Mouse (Mus musculus): ENCODE results near the gene Avil.

DNA sequence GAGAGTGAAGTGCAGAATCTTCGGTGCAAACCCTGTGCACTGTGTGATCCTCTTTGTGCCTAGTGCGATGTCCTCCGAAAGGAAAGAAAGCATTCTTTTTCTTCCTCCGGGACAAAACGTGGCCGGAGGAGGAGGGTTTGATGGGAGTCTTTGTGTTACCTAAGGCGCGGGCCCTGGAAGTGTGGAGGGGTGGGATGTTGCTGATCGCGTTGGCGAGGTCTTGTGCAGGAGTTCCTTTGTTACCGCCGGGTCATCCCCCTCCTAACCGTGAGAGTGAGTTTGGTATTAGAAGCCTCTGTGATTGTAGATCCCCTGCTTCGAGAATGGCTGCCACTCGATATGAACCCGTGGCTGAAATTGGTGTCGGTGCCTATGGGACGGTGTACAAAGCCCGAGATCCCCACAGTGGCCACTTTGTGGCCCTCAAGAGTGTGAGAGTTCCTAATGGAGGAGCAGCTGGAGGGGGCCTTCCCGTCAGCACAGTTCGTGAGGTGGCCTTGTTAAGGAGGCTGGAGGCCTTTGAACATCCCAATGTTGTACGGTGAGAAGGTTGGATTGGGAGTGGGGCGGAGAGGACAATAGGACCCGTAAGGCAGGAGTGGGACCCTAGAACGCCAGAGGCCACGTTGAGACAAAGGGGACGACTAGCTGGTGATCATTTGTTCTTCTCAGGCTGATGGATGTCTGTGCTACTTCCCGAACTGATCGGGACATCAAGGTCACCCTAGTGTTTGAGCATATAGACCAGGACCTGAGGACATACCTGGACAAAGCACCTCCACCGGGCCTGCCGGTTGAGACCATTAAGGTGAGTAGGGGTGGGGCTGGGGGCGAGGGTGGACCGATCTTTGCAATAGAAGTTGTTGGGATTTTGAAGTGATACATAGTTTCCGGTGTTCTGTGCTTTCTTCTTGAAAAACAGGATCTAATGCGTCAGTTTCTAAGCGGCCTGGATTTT, 63.7 kb downstream of the Avil start:
- TF ChIP-seq CTCF (IDR thresholded peaks at IDR 0.05; ENCODE audit: extremely low read depth, insufficient read length, insufficient replicate concordance, low read depth, low read length) (no peak), POLR2A (IDR thresholded peaks at IDR 0.05; ENCODE audit: low read depth, low read length) (no peak)

Data from small intestine, adult 2 months (tissue).